Comparison of ENCODE assay signal across 8 mouse cellular contexts in the genomic region with DNA sequence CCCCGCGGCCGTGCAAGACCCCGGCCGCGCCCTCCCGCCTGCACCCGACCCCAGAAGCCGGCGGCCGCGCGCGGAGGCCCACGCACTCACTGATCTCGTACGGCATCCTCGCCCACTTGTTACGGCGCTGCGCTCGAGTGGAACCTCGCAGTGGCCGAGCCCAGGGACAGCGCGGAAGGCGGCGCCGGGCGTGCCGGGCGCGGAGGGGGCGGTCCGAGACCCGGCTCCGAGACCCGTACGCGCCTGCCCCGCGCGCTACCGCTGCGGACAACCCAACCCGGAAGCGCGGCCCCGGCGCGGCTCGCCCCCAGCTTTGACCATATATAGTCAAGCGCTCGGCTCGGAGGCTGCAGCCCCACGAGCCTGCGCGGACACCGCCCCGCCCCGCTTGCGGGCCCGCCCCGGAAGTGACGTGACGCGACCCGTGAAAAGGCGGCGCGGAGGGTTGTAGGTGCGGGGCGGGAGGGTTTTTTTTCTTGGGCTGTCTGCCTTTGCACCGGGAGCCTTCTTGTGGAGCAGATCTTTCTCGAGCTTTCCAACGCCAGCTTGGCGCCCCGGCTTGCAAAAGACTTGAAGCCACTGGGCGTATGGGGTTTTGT. TPM values are rescaled to one million over a fixed set of nuclear protein-coding genes. Genes with fewer than 3 reads are reported as not detected.
DNase-seq lines count a peak whose midpoint lies in the region; ATAC-seq lines count a peak whose summit lies in the region.

No protein-coding gene starts in this region.

- no peaks in the 10 kb centered on the region for H3K9me3 ChIP-seq in forebrain, embryonic 11.5 days (ENCODE audit: control insufficient read depth, low read length)
- H3K9me3 ChIP-seq in heart, embryonic 16.5 days (replicated peaks; ENCODE audit: control insufficient read depth, low read length) = no peaks in the 10 kb centered on the region
- no peaks in the 10 kb centered on the region for H3K9me3 ChIP-seq in liver, embryonic 15.5 days (replicated peaks)
- no peaks in the 10 kb centered on the region for H3K9me3 ChIP-seq in neural tube, embryonic 12.5 days

- no peaks in the 10 kb centered on the region; the same call in 1 of the 2 replicates for H3K36me3 ChIP-seq in forebrain, embryonic 11.5 days (ENCODE audit: control insufficient read depth, insufficient read depth, low read length)
- H3K36me3 ChIP-seq in heart, embryonic 16.5 days (ENCODE audit: control insufficient read depth, insufficient read depth) = peaks cover 21% of the 10 kb centered on the region
- H3K36me3 ChIP-seq in liver, embryonic 15.5 days (replicated peaks) = peaks cover 30% of the 10 kb centered on the region
- peaks cover 17% of the 10 kb centered on the region for H3K36me3 ChIP-seq in neural tube, embryonic 12.5 days

- H3K27me3 ChIP-seq in forebrain, embryonic 11.5 days (ENCODE audit: control insufficient read depth, insufficient read depth, low read length) = no peaks in the 10 kb centered on the region
- no peaks in the 10 kb centered on the region for H3K27me3 ChIP-seq in heart, embryonic 16.5 days (ENCODE audit: control insufficient read depth, insufficient read depth, low read length)
- no peaks in the 10 kb centered on the region for H3K27me3 ChIP-seq in liver, embryonic 15.5 days
- no peaks in the 10 kb centered on the region for H3K27me3 ChIP-seq in neural tube, embryonic 12.5 days (replicated peaks)

- peak overlapping the region; percentile 86 for H3K27ac ChIP-seq in forebrain, embryonic 11.5 days (ENCODE audit: low read depth, low read length)
- peak overlapping the region; percentile 98 for H3K27ac ChIP-seq in heart, embryonic 16.5 days (ENCODE audit: low read length)
- peak overlapping the region; percentile 93 for H3K27ac ChIP-seq in liver, embryonic 15.5 days (replicated peaks)
- H3K27ac ChIP-seq in neural tube, embryonic 12.5 days = peak overlapping the region; percentile 81

- H3K4me3 ChIP-seq in forebrain, embryonic 11.5 days (ENCODE audit: low read depth, low read length) = peak overlapping the region; percentile 88
- peak overlapping the region; percentile 93 for H3K4me3 ChIP-seq in heart, embryonic 16.5 days (ENCODE audit: low read length)
- H3K4me3 ChIP-seq in liver, embryonic 15.5 days (replicated peaks) = peak overlapping the region; percentile 91
- H3K4me3 ChIP-seq in neural tube, embryonic 12.5 days = peak overlapping the region; percentile 95

- DNase-seq in CD8-positive naive resting alpha-beta T cell, adult 2 months (ENCODE audit: low read depth in 2 of 2, low spot score in 2 of 2) = peak; percentile 99
- peak; percentile 88 for DNase-seq in c-Kit-positive CD71-negative TER-119-negative erythroid progenitor cells, embryonic 14.5 days (ENCODE audit: low read depth)
- DNase-seq in forebrain, embryonic 11.5 days (ENCODE audit: low spot score) = peak; percentile 98
- peak; percentile 99 to 100 for DNase-seq in kidney, postnatal 36 days
- peak; percentile 88 for DNase-seq in telencephalon, adult 2 months (ENCODE audit: low read depth, low spot score)

- H3K4me2 ChIP-seq in forebrain, embryonic 11.5 days (ENCODE audit: low read depth, low read length, severe bottlenecking) = peak overlapping the region; percentile 86
- H3K4me2 ChIP-seq in heart, embryonic 16.5 days (ENCODE audit: low read depth, low read length) = peak overlapping the region; percentile 91
- peak overlapping the region; percentile 91 for H3K4me2 ChIP-seq in liver, embryonic 15.5 days
- H3K4me2 ChIP-seq in neural tube, embryonic 12.5 days (replicated peaks) = peak overlapping the region; percentile 87

- 0 out of 2 replicates have a peak, but pooled peaks cover 2% of the 10 kb centered on the region for H3K4me1 ChIP-seq in forebrain, embryonic 11.5 days (replicated peaks; ENCODE audit: control insufficient read depth, insufficient read depth, low read length)
- H3K4me1 ChIP-seq in heart, embryonic 16.5 days (ENCODE audit: control insufficient read depth, insufficient read depth, low read length) = peaks cover 41% of the 10 kb centered on the region
- H3K4me1 ChIP-seq in liver, embryonic 15.5 days (replicated peaks) = peaks cover 44% of the 10 kb centered on the region
- peaks cover 20% of the 10 kb centered on the region for H3K4me1 ChIP-seq in neural tube, embryonic 12.5 days

- ATAC-seq in forebrain, embryonic 11.5 days (replicated peaks; ENCODE audit: low FRiP score) = peak; percentile 98
- ATAC-seq in heart, embryonic 16.5 days (replicated peaks; ENCODE audit: extremely low read depth, insufficient read depth, low FRiP score) = peak; percentile 97
- peak; percentile 98 for ATAC-seq in liver, embryonic 15.5 days (ENCODE audit: insufficient read depth)
- peak; percentile 98 for ATAC-seq in neural tube, embryonic 12.5 days (ENCODE audit: low FRiP score, low read depth)

- under 1% methylated on average over 67 of the region's 79 CpGs for WGBS in forebrain, embryonic 11.5 days
- under 1% methylated on average over 67 of the region's 79 CpGs for WGBS in heart, embryonic 16.5 days
- under 1% methylated on average over 79 of the region's 79 CpGs for WGBS in liver, embryonic 15.5 days (ENCODE audit: insufficient replicate concordance)
- WGBS in neural tube, embryonic 12.5 days = under 1% methylated on average over 79 of the region's 79 CpGs

- peak overlapping the region; percentile 82 for H3K9ac ChIP-seq in forebrain, embryonic 11.5 days (ENCODE audit: low read length)
- peak overlapping the region; percentile 98 for H3K9ac ChIP-seq in heart, embryonic 16.5 days (ENCODE audit: low read length)
- peak overlapping the region; percentile 96 for H3K9ac ChIP-seq in liver, embryonic 15.5 days
- H3K9ac ChIP-seq in neural tube, embryonic 12.5 days = peak overlapping the region; percentile 93

RNA-seq across cellular contexts. Expression of gene Wdr1, which starts 1.5 kb away (rescaled TPM):
- 157 and 174 TPM in 2 replicates for polyA plus RNA-seq in forebrain, embryonic 11.5 days (2014; fragmentation: Nextera tagmentation; extraction: Ambion mirVana)
- 241 and 256 TPM in 2 replicates for polyA plus RNA-seq in heart, embryonic 16.5 days (2015; fragmentation: Nextera tagmentation; extraction: Ambion mirVana)
- polyA plus RNA-seq in liver, embryonic 15.5 days (2015; fragmentation: Nextera tagmentation; extraction: Ambion mirVana) = 81.2 and 84.4 TPM in 2 replicates
- 140 and 149 TPM in 2 replicates for polyA plus RNA-seq in neural tube, embryonic 12.5 days (2016; fragmentation: Nextera tagmentation; extraction: Ambion mirVana)

RNA-seq across cellular contexts. Expression of gene Slc2a9, which starts 58.6 kb away (rescaled TPM):
- polyA plus RNA-seq in forebrain, embryonic 11.5 days (2014; fragmentation: Nextera tagmentation; extraction: Ambion mirVana) = 0.37 TPM in 1 of 2 replicates, not detected in the other
- polyA plus RNA-seq in heart, embryonic 16.5 days (2015; fragmentation: Nextera tagmentation; extraction: Ambion mirVana) = 0.62 and 0.64 TPM in 2 replicates
- polyA plus RNA-seq in liver, embryonic 15.5 days (2015; fragmentation: Nextera tagmentation; extraction: Ambion mirVana) = 2.3 and 2.6 TPM in 2 replicates
- 0.24 and 0.37 TPM in 2 replicates for polyA plus RNA-seq in neural tube, embryonic 12.5 days (2016; fragmentation: Nextera tagmentation; extraction: Ambion mirVana)

Comparison
In these comparisons a context has a peak if more than half of its experiments do, and no peak if none do; other contexts are left out.
1. Peak in every context shown above with its lines: DNase-seq, ATAC-seq, H3K4me3 ChIP-seq and H3K27ac ChIP-seq.